Mouse (Mus musculus): ENCODE measurements around the gene Cep83.
"Not testable (repeated sequence)": the region's sequence is repeated elsewhere in the genome, so short reads cannot be mapped to it uniquely, and the experiment has no call there.

Gene Cep83
- long read RNA-seq, experiment 1, partial matches to known transcripts = 9 of 9 reads
- long read RNA-seq, experiment 1, other reads (novel, unspliced or antisense) = 0 of 9 reads
- long read RNA-seq, experiment 2, partial matches to known transcripts = 9 of 10 reads
- long read RNA-seq, experiment 2, other reads (novel, unspliced or antisense) = 0 of 10 reads

GRCm38 (mm10) chr10:94688420-94689175 is at the start of gene Cep83:
Cep83 (plus strand) TSS chr10:94688654.
- intact Hi-C loops (cut with DNase I) = no loop called here

DNA sequence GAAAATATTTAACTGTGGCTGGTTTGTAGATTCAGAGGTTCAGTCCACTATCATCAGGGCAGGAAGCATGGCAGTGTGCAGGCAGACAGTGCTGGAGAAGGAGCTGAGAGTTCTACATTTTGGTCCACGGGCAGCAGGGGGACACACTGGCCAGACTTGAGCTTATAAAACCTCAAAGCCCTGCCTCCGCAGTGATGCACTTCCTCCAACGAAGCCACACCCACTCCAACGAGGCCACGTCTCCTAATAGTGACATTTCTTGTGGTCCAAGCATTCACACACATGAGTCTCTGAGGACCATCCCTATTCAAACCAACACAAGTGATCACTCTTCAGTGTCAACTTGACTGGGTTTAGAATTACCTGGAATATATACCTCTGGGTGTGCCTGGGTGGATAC is 49.2 kb upstream of the Cep83 start:
- intact Hi-C loops (cut with DNase I) = no loop called here

- intact Hi-C loops (cut with DNase I) = no loop called here
Observed at GRCm38 (mm10) chr10:94640067-94640466, 48.4 kb upstream of the Cep83 start.

GRCm38 (mm10) chr10:94664036-94664435 is 24.4 kb upstream of the Cep83 start:
- intact Hi-C loops (cut with DNase I) = no loop called here

- intact Hi-C loops (cut with DNase I) = no loop called here
Observed at GRCm38 (mm10) chr10:94664455-94664854, 24.0 kb upstream of the Cep83 start.

DNA sequence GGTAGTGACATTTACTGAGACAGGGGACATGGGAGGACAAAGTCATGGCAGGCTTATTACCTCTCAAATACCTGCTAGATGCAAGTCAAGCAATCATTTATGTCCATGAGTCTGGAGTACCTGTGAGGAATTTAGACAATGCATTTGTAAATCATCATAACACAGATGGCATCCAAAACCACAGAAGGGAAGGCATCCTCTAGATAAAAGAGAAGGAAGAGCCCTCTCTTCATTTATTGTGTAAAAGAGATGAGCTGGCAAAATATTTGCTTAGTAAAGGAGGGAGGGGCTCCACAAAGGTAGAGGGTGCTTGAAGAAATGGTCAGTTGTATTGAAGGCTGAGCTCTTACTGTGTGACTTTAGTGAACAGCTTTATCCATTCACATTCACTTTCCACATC is 20.3 kb upstream of the Cep83 start:
- intact Hi-C loops (cut with DNase I) = no loop called here

DNA sequence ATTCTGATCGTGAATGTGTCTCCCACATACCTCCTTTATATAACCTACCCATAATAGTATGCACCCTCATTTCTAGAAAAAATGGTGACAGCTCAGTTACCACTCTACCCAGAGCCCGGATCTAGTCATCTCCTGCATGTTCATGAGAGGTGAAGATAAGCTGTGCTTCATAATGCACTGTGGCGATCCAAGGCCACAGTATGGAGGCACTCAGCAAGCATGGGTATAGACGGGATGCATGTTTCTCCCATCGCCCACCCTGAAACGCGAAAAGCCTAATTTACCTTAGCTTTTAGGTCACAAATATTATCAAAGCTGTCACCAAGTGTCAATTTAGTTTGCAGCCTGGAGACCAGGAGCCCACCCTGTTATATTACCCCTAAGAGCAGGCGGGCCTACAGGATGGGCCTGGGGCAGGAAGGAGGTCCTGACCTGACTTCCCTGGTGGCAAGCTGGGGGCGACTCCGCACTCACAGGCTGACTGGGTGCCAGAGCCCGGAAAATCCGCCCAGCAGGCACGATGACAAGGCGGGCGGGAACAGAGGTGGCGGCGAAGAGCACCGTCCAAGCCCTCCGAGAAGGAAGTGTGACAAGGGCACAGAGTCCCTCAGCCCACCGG is 544 bp upstream of the Cep83 start:
- intact Hi-C loops (cut with DNase I) = no loop called here

GRCm38 (mm10) chr10:94689176-94689510 is 689 bp downstream of the Cep83 start:
- intact Hi-C loops (cut with DNase I) = no loop called here

DNA sequence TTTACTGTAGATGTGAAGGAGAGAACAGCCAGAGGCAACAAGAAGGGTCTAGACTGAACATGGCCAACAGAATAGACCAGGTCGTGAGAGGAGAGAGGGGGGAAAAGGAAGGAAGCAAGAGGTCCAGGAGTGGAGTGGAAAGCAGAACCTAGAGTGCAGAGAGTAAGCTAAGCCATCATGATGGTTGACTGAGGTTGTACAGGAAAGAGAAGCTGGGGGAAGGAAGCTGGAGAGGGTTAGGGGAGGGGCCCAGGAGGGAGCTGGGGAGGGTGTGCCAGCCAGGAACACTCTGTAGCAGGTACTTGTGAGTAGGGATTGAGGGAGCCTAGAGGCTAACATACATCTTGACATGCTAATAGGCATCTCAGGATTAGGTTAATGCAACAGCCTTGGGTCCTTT is 1.9 kb downstream of the Cep83 start:
- intact Hi-C loops (cut with DNase I) = no loop called here

GRCm38 (mm10) chr10:94692163-94692562 is 3.7 kb downstream of the Cep83 start:
- intact Hi-C loops (cut with DNase I) = no loop called here

DNA sequence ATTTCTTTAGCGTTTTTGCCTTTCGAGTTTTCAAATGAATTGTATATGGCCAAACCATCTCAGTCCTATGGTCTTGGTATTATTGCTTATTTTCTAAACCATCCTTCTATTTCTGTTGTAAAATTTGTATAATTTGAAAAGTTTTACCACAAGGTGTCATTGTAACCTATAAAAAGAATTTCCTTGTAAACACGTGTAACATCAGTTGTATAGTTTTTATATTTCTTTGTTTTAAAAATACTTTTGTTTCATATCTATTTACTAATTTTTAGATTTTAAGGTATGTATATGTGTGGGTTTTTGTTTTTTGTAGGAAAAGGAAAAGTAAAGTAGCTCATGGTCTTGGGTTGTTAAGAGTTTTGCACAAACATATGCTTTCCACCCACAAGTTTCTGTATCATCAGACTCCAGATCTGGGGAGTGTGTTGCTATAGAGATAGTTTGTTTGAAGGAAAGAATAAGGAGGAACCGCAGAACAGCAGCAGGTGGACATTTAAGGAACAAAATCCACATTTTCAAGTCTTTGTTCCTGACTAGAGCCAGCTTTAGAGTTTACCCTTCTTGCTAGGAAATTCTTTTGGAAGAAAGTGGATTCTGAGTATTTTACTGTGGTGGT is 17.3 kb downstream of the Cep83 start:
- intact Hi-C loops (cut with DNase I) = loop anchor here (5.0 kb wide), 1 partner anchor 252 kb away; no protein-coding TSS in a partner anchor

DNA sequence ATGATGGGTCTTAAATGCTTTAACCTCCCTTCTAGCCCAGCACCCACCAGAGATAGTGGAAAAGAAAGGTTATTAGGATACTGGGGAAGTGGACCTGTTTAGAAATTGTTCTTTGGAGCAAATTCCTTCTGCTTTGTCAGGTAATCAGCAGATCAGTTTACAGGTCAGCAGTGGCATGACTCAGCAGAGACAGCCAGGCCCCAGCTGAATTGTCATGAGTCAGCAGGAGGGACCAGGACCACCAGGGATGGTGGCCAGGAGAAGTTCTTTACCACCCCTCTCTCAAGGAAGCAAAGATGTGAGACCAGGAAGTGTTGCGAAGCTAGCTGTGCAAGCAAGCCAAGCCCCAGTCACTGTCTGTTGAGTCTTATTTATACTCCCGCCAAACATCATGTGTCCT is 18.2 kb downstream of the Cep83 start:
- intact Hi-C loops (cut with DNase I) = loop anchor here (5.0 kb wide), 1 partner anchor 251 kb away; no protein-coding TSS in a partner anchor

DNA sequence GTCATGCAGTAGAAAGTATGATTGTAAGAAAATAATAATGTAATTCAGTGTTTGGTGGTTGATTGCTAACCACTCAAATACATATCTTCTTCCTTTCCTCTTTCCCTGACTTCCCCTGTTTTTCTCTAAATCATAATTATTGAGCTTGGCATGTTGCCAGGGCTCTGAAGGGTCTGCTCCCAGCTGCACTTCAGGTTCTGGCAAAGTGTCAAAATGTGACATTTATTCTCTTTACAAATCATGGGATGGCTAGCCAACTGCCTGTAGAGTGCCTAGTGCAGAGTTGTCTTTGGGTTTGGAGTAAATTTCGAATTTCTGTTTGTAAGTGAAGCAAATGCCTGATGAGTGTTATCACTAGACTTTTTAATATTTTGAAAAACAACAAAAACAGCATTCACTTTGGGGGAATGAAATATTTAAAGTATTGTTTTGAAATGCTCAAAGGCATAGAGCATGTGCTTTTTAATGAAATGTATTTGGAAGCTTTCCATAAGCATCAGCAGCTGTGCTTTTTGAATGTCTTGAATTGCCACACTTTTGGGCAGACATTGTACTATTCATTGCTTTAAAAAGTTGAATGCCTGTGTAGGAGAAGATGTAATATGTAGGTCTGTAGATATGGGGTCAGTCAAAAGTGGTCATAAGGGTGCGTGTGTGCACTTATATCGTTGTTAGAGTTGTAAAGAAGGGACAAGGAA is 21.3 kb downstream of the Cep83 start:
- intact Hi-C loops (cut with DNase I) = loop anchor here (5.0 kb wide), 1 partner anchor 248 kb away; no protein-coding TSS in a partner anchor

DNA sequence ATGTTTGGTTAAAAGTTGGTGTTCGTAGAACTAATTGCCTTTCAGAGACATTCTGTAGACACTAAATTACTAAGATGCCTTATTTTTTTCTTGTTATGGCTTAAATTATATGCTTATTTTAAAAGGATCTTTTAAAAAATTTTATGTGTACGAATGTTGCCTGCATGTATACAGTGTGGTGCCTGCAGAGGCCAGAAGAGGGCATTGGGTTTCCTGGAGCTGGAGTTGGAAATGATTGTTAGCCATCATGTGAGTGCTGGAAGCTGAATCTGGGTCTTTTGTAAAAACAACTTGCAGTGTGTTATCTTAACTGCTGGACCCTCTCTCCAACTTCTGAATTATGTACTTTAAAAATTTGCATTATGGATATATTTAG is 21.9 kb downstream of the Cep83 start:
- intact Hi-C loops (cut with DNase I) = no loop called here

GRCm38 (mm10) chr10:94720300-94720699 is 31.8 kb downstream of the Cep83 start:
- intact Hi-C loops (cut with DNase I) = no loop called here

- intact Hi-C loops (cut with DNase I) = not testable (repeated sequence)
Observed at GRCm38 (mm10) chr10:94728053-94728452, 39.6 kb downstream of the Cep83 start.

- intact Hi-C loops (cut with DNase I) = no loop called here
Observed at GRCm38 (mm10) chr10:94730445-94730844, 42.0 kb downstream of the Cep83 start.

- intact Hi-C loops (cut with DNase I) = no loop called here
Observed at GRCm38 (mm10) chr10:94734829-94735228, 46.4 kb downstream of the Cep83 start.

DNA sequence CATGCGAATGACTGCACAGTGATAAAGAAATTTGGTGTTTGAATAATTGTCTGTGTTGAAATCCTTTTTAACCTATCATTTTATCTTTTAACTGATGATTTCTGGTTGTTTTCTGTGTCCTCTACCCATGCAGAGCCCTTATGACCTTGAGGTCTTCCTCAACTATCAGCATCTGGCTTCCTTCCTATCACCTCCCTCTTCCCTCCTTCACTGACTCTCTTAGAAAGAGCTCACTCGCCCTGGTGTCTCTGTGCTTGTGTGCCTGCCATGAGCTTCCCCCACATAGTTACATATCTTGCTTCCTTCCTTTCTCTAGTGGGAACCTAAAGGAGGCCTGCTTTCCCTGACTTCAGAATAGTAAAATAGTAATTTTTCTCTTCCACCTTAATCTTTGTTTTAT is 51.8 kb downstream of the Cep83 start:
- intact Hi-C loops (cut with DNase I) = no loop called here

DNA sequence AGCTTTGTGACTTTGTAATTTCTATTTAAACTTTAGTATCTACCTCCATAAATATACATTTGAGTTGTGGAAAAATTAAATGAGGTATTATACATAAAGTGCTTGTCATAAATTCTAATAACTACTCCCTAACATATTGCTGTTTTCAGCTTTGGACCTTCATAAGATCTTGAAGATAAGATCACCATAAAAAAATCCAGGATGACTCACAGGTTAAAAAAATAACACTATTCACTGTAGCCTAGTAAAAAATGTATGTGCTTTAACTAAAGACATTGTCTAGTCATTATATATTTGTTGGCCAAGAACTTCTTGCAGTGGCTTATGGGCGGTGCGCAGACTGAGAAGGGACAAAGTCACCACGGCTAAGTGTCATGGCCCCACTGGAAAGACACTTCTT is 53.0 kb downstream of the Cep83 start:
- intact Hi-C loops (cut with DNase I) = no loop called here

- intact Hi-C loops (cut with DNase I) = no loop called here
Observed at GRCm38 (mm10) chr10:94747011-94747410, 58.6 kb downstream of the Cep83 start.

DNA sequence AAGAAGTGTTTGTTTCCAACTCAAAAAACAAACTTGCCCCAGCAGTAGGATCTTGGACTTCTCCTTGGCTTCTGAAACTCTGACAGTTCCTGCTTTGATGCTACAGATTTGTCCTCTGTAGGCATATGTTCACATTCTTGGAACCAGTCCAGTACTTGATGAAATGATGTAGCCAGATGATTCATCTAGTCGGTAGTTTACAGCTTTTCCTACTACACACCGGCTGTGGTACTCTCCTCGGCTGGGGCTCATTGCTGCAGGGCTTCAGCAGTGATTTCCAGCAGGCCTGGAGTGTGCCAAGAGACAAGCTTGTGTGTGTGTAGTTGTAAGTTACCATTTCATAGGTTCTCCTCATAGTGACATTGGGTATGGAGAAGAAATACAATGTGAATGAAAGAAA is 83.0 kb downstream of the Cep83 start:
- intact Hi-C loops (cut with DNase I) = no loop called here
